Mouse (Mus musculus): ENCODE data around the gene Olfr502.
"Not testable (repeated sequence)": the region's sequence is repeated elsewhere in the genome, so short reads cannot be mapped to it uniquely, and the experiment has no call there.

Gene Olfr502

GRCm38 (mm10) chr7:108524965-108525364, at the start of gene Olfr502:
Gene Olfr502 (minus strand): TSS chr7:108525065.
- DNase-seq (ENCODE audit: low spot score) = no peak

- no peak for DNase-seq (ENCODE audit: low spot score)
Measured at GRCm38 (mm10) chr7:108565693-108566092, 40.8 kb upstream of the Olfr502 start, which contains the start of gene Olfr504. Gene Olfr504 (minus strand): TSS chr7:108565793.

GRCm38 (mm10) chr7:108544227-108544626, 19.4 kb upstream of the Olfr502 start, which contains the start of gene Olfr503:
Gene Olfr503 (plus strand): TSS chr7:108544527.
- DNase-seq (ENCODE audit: low spot score) = not testable (repeated sequence)

- DNase-seq (ENCODE audit: low spot score) = no peak
Measured at GRCm38 (mm10) chr7:108542416-108542815, 17.6 kb upstream of the Olfr502 start.

All from MN1 (cell line).